ENCODE assay signal across 23 mouse cellular contexts in genomic region chr9:46199609-46200008, GRCm38 (mm10). TPM values are rescaled to one million over a fixed set of nuclear protein-coding genes. Genes with fewer than 3 reads are reported as not detected.
"Had no signal": no experiment of that assay in that cellular context is flagged by ENCODE, and none has a peak within 500 bp of the region (broad histone marks: within the 10 kb centered on the region; RNA-seq: fewer than 3 reads in every experiment).

No protein-coding gene starts in this region.

- H3K4me1 ChIP-seq: kidney, embryonic 15.5 days; limb, embryonic 15.5 days; midbrain, embryonic 10.5 days; neural tube, embryonic 15.5 days had no signal

- H3K27me3 ChIP-seq: kidney, embryonic 15.5 days; limb, embryonic 15.5 days; liver, embryonic 15.5 days; neural tube, embryonic 15.5 days had no signal

- H3K4me3 ChIP-seq: kidney, embryonic 15.5 days; limb, embryonic 15.5 days; liver, embryonic 15.5 days; midbrain, embryonic 10.5 days; myocyte; neural tube, embryonic 15.5 days had no signal

- H3K9me3 ChIP-seq: kidney, embryonic 15.5 days; limb, embryonic 15.5 days; liver, embryonic 15.5 days; midbrain, embryonic 10.5 days; neural tube, embryonic 15.5 days had no signal

- H3K4me2 ChIP-seq: kidney, embryonic 15.5 days; limb, embryonic 15.5 days; liver, embryonic 15.5 days; lung, embryonic 14.5 days; neural tube, embryonic 15.5 days had no signal

- DNase-seq: kidney, adult 2 months; kidney, postnatal 14 days; layer of hippocampus, postnatal 36 days; lung, embryonic 14.5 days; lung, postnatal 10 days; lung, postnatal 4 days; midbrain, embryonic 14.5 days; retina, postnatal 1 day; right cerebral cortex, postnatal 4 days; spleen, adult 18-20 months; thymus, postnatal 36 days had no signal

- H3K27ac ChIP-seq: kidney, embryonic 15.5 days; limb, embryonic 15.5 days; liver, embryonic 15.5 days; midbrain, embryonic 10.5 days; neural tube, embryonic 15.5 days had no signal

- H3K9ac ChIP-seq: kidney, embryonic 15.5 days; limb, embryonic 15.5 days; liver, embryonic 15.5 days; lung, embryonic 14.5 days; neural tube, embryonic 15.5 days had no signal

RNA-seq across cellular contexts. Expression of gene Apoa1, which starts 28.8 kb away (rescaled TPM):
- total RNA-seq: layer of hippocampus, postnatal 36 days; left cerebral cortex, postnatal 25 days; megakaryocyte, adult 5-6 weeks had no signal
- polyA plus RNA-seq: myocyte had no signal

RNA-seq across cellular contexts. Expression of gene Apoc3, which starts 35.8 kb away (rescaled TPM):
- total RNA-seq: megakaryocyte, adult 5-6 weeks had no signal
- polyA plus RNA-seq: limb, embryonic 11.5 days; limb, embryonic 15.5 days; lung, embryonic 14.5 days; midbrain, embryonic 10.5 days; midbrain, embryonic 14.5 days; myocyte; neural tube, embryonic 11.5 days; neural tube, embryonic 15.5 days; stomach, embryonic 14.5 days had no signal

RNA-seq across cellular contexts. Expression of gene Apoa4, which starts 40.9 kb away (rescaled TPM):
- total RNA-seq: layer of hippocampus, postnatal 36 days; left cerebral cortex, adult 8-10 months; left cerebral cortex, postnatal 25 days; megakaryocyte, adult 5-6 weeks had no signal
- polyA plus RNA-seq: kidney, embryonic 15.5 days; limb, embryonic 11.5 days; limb, embryonic 15.5 days; lung, embryonic 14.5 days; midbrain, embryonic 10.5 days; midbrain, embryonic 14.5 days; myocyte; neural tube, embryonic 11.5 days; neural tube, embryonic 15.5 days had no signal
